Mouse (Mus musculus) ES-E14 (cell line): ENCODE results near the gene Pld6. TPM values are rescaled to one million over a fixed set of nuclear protein-coding genes. Genes with fewer than 3 reads are reported as not detected.

Experiments used
- DNase-seq: peaks from one replicate; pipeline ENCODE4 v3.0.0-alpha.2; 2013; ENCODE audit warnings: low read depth, low spot score
- H3K27ac ChIP-seq: 2 replicates; pipeline ENCODE4 v1.5.1; 2012; ENCODE audit warnings: low read depth, mild to moderate bottlenecking, low read length, moderate library complexity, mixed read lengths; ENCODE audit not compliant: poor library complexity, insufficient read depth, severe bottlenecking
- H3K36me3 ChIP-seq: 2 replicates; pipeline ENCODE4 v1.6.1; 2012; ENCODE audit warnings: mild to moderate bottlenecking, low read length, moderate library complexity, mixed read lengths; ENCODE audit not compliant: control insufficient read depth, poor library complexity, insufficient read depth, severe bottlenecking
- H3K4me1 ChIP-seq, 2 experiments: fragments of 150-350 bp in 1 of 2; sonication (generic) in 1 of 2; 2 replicates each; pipeline ENCODE4 v1.6.1; 2012; ENCODE audit warnings: low read length in 2 of 2, mild to moderate bottlenecking in 1 of 2, mixed read lengths in 1 of 2; ENCODE audit not compliant: control insufficient read depth in 2 of 2, insufficient read depth in 2 of 2, poor library complexity in 1 of 2
- H3K4me3 ChIP-seq, 2 experiments: fragments of 150-350 bp in 1 of 2; sonication (generic) in 1 of 2; 2 replicates each; pipeline ENCODE4 v1.5.1; 2012; ENCODE audit warnings: low read length in 2 of 2, low read depth in 1 of 2, mild to moderate bottlenecking in 1 of 2, mixed read lengths in 1 of 2; ENCODE audit not compliant: insufficient read depth in 1 of 2, poor library complexity in 1 of 2, severe bottlenecking in 1 of 2
- H3K9ac ChIP-seq: 2 replicates; pipeline ENCODE4 v1.6.1; 2012; ENCODE audit warnings: low read depth, mild to moderate bottlenecking, low read length, mixed read lengths; ENCODE audit not compliant: poor library complexity, insufficient read depth, severe bottlenecking
- H3K9me3 ChIP-seq: fragments of 150-350 bp; sonication (generic); 2 replicates; pipeline ENCODE4 v1.6.1; 2012; ENCODE audit warnings: low read depth, mild to moderate bottlenecking, low read length; ENCODE audit not compliant: control insufficient read depth, insufficient read depth
- CHD2 ChIP-seq: IDR thresholded peaks from 2 replicates; pipeline ENCODE4 v1.6.1; 2014; ENCODE audit warnings: mild to moderate bottlenecking, low read depth, low read length, inconsistent platforms
- HCFC1 ChIP-seq: IDR thresholded peaks from 2 replicates; pipeline ENCODE4 v1.6.1; 2012; ENCODE audit warnings: low read length, inconsistent platforms, borderline replicate concordance; ENCODE audit not compliant: insufficient read depth
- MAFK ChIP-seq: IDR thresholded peaks from 2 replicates; pipeline ENCODE4 v1.6.1; 2014; ENCODE audit warnings: mild to moderate bottlenecking, low read depth, low read length, inconsistent platforms; ENCODE audit not compliant: insufficient read depth
- ZC3H11A ChIP-seq: IDR thresholded peaks from 2 replicates; pipeline ENCODE4 v1.6.1; 2012; ENCODE audit warnings: low read depth, mild to moderate bottlenecking, inconsistent platforms, low read length, borderline replicate concordance
- ZNF384 ChIP-seq: IDR thresholded peaks from 2 replicates; pipeline ENCODE4 v1.6.1; 2012; ENCODE audit warnings: low read depth, low read length, inconsistent platforms
- in situ Hi-C, 2 experiments: fragments of 600-800 bp; cut with MboI; formaldehyde crosslinking; loops; one replicate each; pipeline ENCODE4 v1.15.1; 2025; ENCODE audit warnings: low sequenced_read_pairs in 2 of 2, inconsistent platforms in 1 of 2; ENCODE audit not compliant: unreplicated experiment in 2 of 2
- total RNA-seq: library from RNA; depleted of rRNA; stranded (reverse); fragments of 300-350 nt; gene quantifications from 2 replicates; pipeline ENCODE4 v1.2.3, GENCODE M21; 2012

The Pld6 gene
- total RNA-seq, 1 experiment, result 9.0 TPM

DNA sequence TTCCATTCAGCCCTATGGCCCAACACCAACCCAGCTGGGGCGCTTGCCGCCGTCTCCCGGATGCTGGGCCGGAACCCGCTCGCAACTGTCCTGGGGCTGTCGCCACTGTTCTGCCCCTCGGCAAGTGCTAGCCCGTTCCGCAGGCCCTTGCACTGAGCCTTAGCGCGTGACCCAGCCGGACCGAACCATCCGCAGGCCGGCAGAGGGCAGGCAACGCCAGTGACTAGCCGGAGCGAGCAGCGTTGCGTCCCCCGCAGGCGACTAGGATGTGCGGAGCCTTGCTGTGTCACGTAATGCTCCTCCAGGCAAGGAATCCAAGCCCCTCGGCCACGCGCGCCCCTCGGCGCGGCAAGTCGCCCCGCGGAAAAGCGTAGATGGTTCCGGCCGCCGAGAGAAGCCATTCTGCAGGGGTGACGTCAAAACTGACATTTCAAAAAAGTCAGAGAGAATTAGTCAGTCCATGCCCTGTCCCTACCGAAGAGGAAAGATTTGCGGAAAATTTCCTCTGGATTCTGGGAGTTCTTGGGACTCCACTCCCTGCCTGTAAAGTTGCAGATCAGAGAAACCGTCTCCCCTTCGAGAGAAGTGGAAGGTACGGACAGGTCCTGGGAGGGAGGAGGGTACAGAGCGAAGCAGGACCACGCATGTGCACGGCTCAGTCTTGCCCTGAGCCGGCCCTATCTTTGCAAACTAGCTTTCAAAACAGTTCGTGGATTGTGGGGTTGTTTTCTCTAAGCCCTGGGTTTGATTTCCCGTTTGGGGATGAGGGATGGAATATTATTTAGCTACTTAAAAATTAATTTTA, 22.4 kb upstream of the Pld6 start, which contains the start of gene Flcn:
TSS of gene Flcn (minus strand) at position 347 of the 805 bp plus-strand sequence.
- no peak for TF ChIP-seq ZNF384
- TF ChIP-seq MAFK, result no peak
- TF ChIP-seq HCFC1, result peak; percentile 69; the same call in 1 of the 2 replicates
- no peak for TF ChIP-seq ZC3H11A
- no peak for TF ChIP-seq CHD2

DNA sequence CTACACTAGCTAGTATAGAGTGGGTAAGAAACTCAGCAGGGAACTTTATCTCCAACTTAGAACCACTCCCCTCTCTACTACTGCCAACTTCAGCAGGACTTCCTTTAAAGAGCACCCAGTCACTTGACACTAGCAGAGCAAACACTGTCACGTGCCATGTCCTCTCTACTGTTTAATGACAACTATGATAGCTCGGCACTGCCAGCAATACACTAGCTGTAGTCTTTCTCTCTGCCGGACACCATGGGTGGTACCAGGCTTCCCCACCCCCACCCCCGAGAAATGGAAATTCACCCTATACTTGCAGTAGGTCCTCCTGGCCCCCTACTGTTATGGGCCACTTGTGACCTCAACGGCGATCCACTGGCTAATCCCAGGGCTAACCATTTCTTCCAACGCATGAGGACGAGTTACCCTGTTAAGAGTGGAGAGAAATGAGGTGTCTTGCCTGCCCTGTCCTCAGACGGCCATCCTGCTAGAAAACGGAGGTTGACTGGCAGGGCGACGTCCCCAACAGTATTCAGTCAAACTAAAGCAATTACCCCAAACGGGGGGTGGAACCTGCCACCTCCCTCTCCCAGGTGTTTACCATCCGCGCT, 21.7 kb upstream of the Pld6 start:
- H3K4me3 ChIP-seq, result peak overlapping the region; percentile 64 to 82
- H3K4me1 ChIP-seq, result peaks cover 8 to 21% of the 10 kb centered on the region in 2 experiments; a peak in 3 of 4 replicates
- H3K27ac ChIP-seq, result peak overlapping the region; percentile 92; the same call in 1 of the 2 replicates
- no peak for DNase-seq
- TF ChIP-seq HCFC1, result no peak
- TF ChIP-seq CHD2, result no peak
- no peak for TF ChIP-seq MAFK
- in situ Hi-C loops, result no loop called here
- H3K9ac ChIP-seq, result peak overlapping the region; percentile 98
- no peaks in the 10 kb centered on the region for H3K9me3 ChIP-seq
- H3K36me3 ChIP-seq, result peaks cover 30% of the 10 kb centered on the region

More for the DNA sequence above, 22.4 kb upstream of the Pld6 start, which contains the start of gene Flcn:
- Histone ChIP-seq H3K27ac (peak within 1 kb of the TSS; percentile 92), H3K9ac (peak within 1 kb of the TSS; percentile 98), H3K4me3 (peak within 1 kb of the TSS; percentile 64 to 82), H3K36me3 (peaks cover 23% of the 10 kb centered on the region; the same call in 1 of the 2 replicates), H3K4me1 (peaks cover 8 to 26% of the 10 kb centered on the region in 2 experiments; a peak in 3 of 4 replicates), H3K9me3 (no peaks in the 10 kb centered on the region)
- DNase-seq, result peak; percentile 80
- in situ Hi-C loops, result no loop called here

DNA sequence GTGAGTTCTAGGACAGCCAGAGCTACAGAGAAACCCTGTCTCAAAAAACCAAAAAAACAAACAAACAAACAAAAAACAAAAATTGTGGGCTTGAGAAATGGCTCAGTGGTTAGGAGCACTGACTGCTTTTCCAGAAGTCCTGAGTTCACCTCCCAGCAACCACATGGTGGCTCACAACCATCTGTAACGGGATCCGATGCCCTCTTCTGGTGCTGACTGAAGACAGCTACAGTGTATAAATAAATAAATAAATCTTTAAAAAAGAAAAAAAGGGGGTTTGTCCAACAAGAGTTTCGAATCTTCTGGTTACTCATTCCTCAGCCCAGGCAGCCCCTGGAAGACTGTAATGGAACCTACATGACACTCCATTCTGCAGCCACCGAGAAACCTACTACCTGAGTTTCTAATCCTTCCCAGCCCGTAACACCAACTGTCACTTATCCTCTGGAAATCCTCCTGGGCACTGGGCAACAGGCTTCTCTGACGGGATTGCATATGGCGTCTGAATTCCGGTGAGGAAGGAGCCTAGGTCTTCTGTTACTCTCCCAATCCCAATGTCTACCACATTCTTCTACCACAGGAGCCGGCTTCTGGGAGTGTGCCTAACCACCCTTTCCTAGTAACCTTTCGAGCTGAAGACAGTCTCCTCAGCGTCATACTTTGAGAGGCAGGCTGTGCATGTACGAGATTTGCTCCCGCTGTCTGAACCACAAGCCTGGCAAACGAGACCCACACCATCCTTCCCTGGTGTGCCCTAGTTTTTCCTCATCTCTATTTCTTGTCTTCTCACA, 20.9 kb upstream of the Pld6 start:
- Histone ChIP-seq H3K4me1 (peaks cover 8 to 20% of the 10 kb centered on the region in 2 experiments; a peak in 2 of 4 replicates), H3K36me3 (peaks cover 35% of the 10 kb centered on the region), H3K9me3 (no peaks in the 10 kb centered on the region), H3K4me3 (peak overlapping the region; percentile 64 to 82), H3K27ac (no peak overlapping the region), H3K9ac (no peak overlapping the region)
- no peak for TF ChIP-seq CHD2
- TF ChIP-seq HCFC1, result no peak
- TF ChIP-seq ZC3H11A, result no peak
- no peak for TF ChIP-seq ZNF384
- TF ChIP-seq MAFK, result no peak
- in situ Hi-C loops, result no loop called here
- no peak for DNase-seq

DNA sequence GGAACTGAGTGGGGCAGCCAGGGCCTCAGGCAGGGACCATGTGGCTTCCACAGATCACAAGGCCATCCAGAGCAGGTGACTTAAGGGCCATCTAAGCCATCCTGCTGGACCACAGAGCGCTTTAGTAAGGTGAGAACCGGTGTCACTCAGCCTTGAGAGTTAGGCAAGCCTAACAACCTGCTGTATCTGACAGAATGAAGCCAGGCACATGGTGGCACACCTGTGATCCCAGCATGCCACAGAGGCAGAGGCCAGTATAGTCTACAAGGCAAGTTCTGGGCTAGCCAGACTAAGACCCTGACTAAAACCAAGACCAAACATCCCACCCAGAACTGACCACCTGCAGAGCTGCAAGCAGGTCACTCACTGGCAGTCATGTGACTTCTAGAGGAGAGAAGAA, 18.2 kb upstream of the Pld6 start:
- in situ Hi-C loops, result no loop called here
- H3K9me3 ChIP-seq, result no peaks in the 10 kb centered on the region
- TF ChIP-seq CHD2, result no peak
- TF ChIP-seq ZNF384, result no peak
- no peak for TF ChIP-seq MAFK
- no peak for TF ChIP-seq HCFC1
- TF ChIP-seq ZC3H11A, result no peak
- no peak overlapping the region for H3K27ac ChIP-seq
- H3K4me1 ChIP-seq, result peaks cover 0 to 11% of the 10 kb centered on the region in 2 experiments; a peak in 1 of 4 replicates
- DNase-seq, result no peak
- no peak overlapping the region for H3K4me3 ChIP-seq
- H3K36me3 ChIP-seq, result peaks cover 57% of the 10 kb centered on the region
- H3K9ac ChIP-seq, result no peak overlapping the region
